Mouse (Mus musculus) natural killer cell, adult 2 months (primary cell): Measurements from ENCODE around the gene Tmem176b.

Experiments
- DNase-seq, 2 experiments: peaks; one replicate each; pipeline ENCODE4 v3.0.0; 2022; ENCODE audit warnings: low spot score in 2 of 2

The Tmem176b gene

DNA sequence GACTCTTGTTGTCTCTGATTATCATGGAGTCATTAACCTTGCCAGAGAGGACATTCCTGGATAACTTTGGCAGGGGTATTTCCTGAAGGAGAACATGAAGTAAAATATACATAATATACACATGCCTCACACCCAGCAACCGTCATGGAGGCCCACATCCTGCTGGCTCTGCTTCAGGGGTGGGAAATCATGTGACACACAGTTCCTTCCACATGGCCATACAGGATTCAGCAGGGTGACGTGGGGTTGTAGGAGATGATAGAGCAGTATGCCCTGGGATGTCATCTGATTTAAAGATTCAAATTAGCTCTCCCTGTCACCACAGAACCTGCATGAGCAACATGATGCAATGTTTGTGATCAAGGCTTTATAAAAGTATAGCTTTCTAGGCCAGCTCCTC is 53.4 kb downstream of the Tmem176b start:
- DNase-seq: no peak

DNA sequence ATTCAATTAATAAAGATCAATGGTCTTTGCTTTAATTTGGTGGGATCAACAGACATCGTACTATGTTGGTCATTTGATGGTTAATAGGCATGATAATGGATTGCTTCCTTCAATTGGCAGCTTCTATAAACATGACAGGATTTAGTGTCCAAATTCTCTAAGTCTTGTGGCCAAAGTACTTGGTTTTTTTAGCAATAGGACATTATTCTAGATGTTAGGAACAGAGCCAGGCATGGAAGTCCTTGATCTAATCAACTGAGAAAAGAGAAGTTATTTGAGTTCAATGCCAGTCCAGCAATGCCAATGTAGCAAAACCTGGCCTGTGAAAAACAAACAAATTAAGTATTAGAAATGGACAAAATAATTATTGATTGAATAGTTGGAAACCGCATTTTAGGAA is 55.7 kb downstream of the Tmem176b start:
- DNase-seq: no peak

DNA sequence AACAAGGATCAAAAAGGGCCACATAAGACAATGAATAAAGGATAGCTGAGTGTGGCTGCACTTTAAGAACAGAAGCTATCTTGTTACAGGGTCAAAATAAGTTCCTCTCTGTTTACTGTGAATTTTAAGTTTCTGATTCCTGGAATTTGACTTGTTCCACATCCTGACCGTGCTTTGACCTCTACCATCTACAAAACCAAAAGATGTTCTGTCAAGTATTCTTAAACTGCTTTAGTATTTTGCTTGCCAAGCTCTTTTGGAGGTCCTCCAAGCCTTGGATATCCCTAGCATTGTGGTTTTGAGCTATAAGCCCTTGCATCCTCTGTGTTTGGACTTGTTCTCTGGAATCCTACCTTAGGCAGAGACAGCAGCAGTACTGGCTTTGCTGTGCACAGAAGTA is 56.1 kb downstream of the Tmem176b start:
- DNase-seq: no peak

DNA sequence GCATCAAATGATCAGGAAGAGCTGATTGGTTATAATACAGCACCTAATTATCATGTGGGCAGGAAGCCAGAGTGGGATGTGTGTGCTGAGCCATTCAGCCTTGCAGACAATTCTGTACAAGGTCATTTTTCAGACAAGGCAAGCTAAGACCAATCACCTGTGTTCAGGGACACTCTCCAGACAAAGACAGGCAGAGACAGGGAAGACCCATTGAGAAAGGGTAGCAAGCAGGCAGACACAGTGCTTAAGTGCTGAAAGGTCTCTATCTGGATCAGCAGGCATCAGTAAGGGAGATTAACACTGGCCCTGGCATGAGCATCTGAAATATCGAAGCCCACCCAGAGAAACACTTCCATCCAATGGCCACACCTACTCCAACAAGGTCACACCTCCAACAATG is 56.9 kb downstream of the Tmem176b start:
- DNase-seq: no peak
